Mouse (Mus musculus): ENCODE data around the gene Lce6a.

GRCm38 (mm10) chr3:92656826-92657225, 35.4 kb upstream of the Lce6a start, which contains the start of gene Lce1b:
- TF ChIP-seq CTCF (IDR thresholded peaks at IDR 0.05) (no peak), POLR2A (IDR thresholded peaks at IDR 0.05; ENCODE audit: insufficient read depth, low read depth, low read length) (no peak), EP300 (IDR thresholded peaks at IDR 0.05; ENCODE audit: insufficient read depth, low read depth, low read length) (no peak)

Data from heart, adult 2 months (tissue).